Mouse (Mus musculus) CH12.LX (cell line): ENCODE data around the gene Rbmxl1.

Source experiments
- EP300 ChIP-seq: IDR thresholded peaks from 2 replicates; pipeline ENCODE4 v1.6.1; 2011; ENCODE audit warnings: low read length, improper control_type of control experiment
- ZC3H11A ChIP-seq: IDR thresholded peaks from 2 replicates; pipeline ENCODE4 v1.6.1; 2012; ENCODE audit warnings: low read depth, mild to moderate bottlenecking, inconsistent platforms, low read length, improper control_type of control experiment

DNA sequence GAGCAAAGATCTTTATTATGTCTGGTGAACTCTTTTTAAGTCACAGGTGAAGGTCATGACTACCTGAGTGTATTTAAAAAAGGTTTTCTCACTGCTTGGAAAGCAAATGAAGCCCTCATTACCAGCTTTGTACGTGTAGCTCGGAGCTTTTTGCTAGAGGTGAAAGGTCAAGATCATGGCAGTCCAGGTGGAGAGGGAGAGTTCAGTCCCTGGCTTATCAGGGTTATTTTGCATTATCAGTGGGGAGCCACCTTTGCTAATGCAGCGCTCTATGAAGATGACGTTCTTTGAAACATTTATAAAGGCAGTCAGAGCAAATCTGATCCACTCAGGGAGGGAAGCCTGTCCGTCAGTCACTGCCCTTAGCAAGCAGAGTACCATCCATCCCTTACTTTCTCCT is 28.0 kb upstream of the Rbmxl1 start:
- TF ChIP-seq EP300 (no peak), ZC3H11A (no peak)
